Mouse (Mus musculus) cerebellum, postnatal 10 days (tissue): Measurements from ENCODE around the gene Cadm1.

Experiments
- DNase-seq, 2 experiments: peaks; one replicate each; pipeline ENCODE4 v3.0.0; 2021; ENCODE audit warnings: mixed read lengths in 2 of 2

The Cadm1 gene

GRCm38 (mm10) chr9:47674766-47675713 lies 145.1 kb downstream of the Cadm1 start:
- peak; percentile 46 to 66 for DNase-seq

- no peak for DNase-seq
Observed at GRCm38 (mm10) chr9:47686881-47687280, 156.9 kb downstream of the Cadm1 start.

- DNase-seq, result no peak
Observed at GRCm38 (mm10) chr9:47687604-47688003, 157.6 kb downstream of the Cadm1 start.

- peak in 1 of 2 experiments; percentile 21 for DNase-seq
Observed at GRCm38 (mm10) chr9:47688297-47688696, 158.3 kb downstream of the Cadm1 start.

- no peak for DNase-seq
Observed at GRCm38 (mm10) chr9:47692911-47693310, 162.9 kb downstream of the Cadm1 start.

- DNase-seq, result peak; percentile 79 to 87
Observed at GRCm38 (mm10) chr9:47699026-47699425, 169.1 kb downstream of the Cadm1 start.

GRCm38 (mm10) chr9:47700021-47700420 lies 170.0 kb downstream of the Cadm1 start:
- DNase-seq, result no peak

GRCm38 (mm10) chr9:47703026-47703876 lies 173.3 kb downstream of the Cadm1 start:
- peak in 1 of 2 experiments; percentile 29 for DNase-seq

- no peak for DNase-seq
Observed at GRCm38 (mm10) chr9:47706341-47706740, 176.4 kb downstream of the Cadm1 start.

GRCm38 (mm10) chr9:47707326-47707725 lies 177.4 kb downstream of the Cadm1 start:
- no peak for DNase-seq

GRCm38 (mm10) chr9:47708299-47708698 lies 178.3 kb downstream of the Cadm1 start:
- DNase-seq, result peak; percentile 93 to 94

- no peak for DNase-seq
Observed at GRCm38 (mm10) chr9:47710946-47711345, 181.0 kb downstream of the Cadm1 start.

- DNase-seq, result no peak
Observed at GRCm38 (mm10) chr9:47714541-47714940, 184.6 kb downstream of the Cadm1 start.

GRCm38 (mm10) chr9:47715415-47715814 lies 185.4 kb downstream of the Cadm1 start:
- DNase-seq, result no peak

- DNase-seq, result peak; percentile 42 to 54
Observed at GRCm38 (mm10) chr9:47716883-47717282, 186.9 kb downstream of the Cadm1 start.

GRCm38 (mm10) chr9:47727611-47728010 lies 197.6 kb downstream of the Cadm1 start:
- DNase-seq, result no peak

GRCm38 (mm10) chr9:47728852-47729251 lies 198.9 kb downstream of the Cadm1 start:
- DNase-seq, result no peak

- no peak for DNase-seq
Observed at GRCm38 (mm10) chr9:47730247-47730646, 200.3 kb downstream of the Cadm1 start.

GRCm38 (mm10) chr9:47733780-47734451 lies 203.9 kb downstream of the Cadm1 start:
- peak in 1 of 2 experiments; percentile 37 for DNase-seq

- DNase-seq, result no peak
Observed at GRCm38 (mm10) chr9:47734905-47735304, 204.9 kb downstream of the Cadm1 start.

- no peak for DNase-seq
Observed at GRCm38 (mm10) chr9:47738799-47739198, 208.8 kb downstream of the Cadm1 start.

GRCm38 (mm10) chr9:47739276-47739675 lies 209.3 kb downstream of the Cadm1 start:
- DNase-seq, result no peak

- peak; percentile 81 to 87 for DNase-seq
Observed at GRCm38 (mm10) chr9:47741751-47742150, 211.8 kb downstream of the Cadm1 start.
